Mouse (Mus musculus) left cerebral cortex, postnatal 4 days (tissue): ENCODE results near the gene Usp4. TPM values are rescaled to one million over a fixed set of nuclear protein-coding genes. Genes with fewer than 3 reads are reported as not detected.
"Not testable (repeated sequence)": the region's sequence is repeated elsewhere in the genome, so short reads cannot be mapped to it uniquely, and the experiment has no call there.

ENCODE experiments used
- DNase-seq: peaks from one replicate; pipeline ENCODE4 v3.0.0-alpha.2; 2022
- intact Hi-C: fragments of 180-260 bp; cut with DNase I; formaldehyde crosslinking; loops from one replicate; pipeline ENCODE4 v1.15.1; 2025
- total RNA-seq, 2 experiments: library from RNA; stranded (reverse); gene quantifications; 2 replicates each; pipeline ENCODE4 v1.2.3; 2021

Usp4 gene
- total RNA-seq = 100 to 1,000 TPM; 142 to 150 TPM

DNA sequence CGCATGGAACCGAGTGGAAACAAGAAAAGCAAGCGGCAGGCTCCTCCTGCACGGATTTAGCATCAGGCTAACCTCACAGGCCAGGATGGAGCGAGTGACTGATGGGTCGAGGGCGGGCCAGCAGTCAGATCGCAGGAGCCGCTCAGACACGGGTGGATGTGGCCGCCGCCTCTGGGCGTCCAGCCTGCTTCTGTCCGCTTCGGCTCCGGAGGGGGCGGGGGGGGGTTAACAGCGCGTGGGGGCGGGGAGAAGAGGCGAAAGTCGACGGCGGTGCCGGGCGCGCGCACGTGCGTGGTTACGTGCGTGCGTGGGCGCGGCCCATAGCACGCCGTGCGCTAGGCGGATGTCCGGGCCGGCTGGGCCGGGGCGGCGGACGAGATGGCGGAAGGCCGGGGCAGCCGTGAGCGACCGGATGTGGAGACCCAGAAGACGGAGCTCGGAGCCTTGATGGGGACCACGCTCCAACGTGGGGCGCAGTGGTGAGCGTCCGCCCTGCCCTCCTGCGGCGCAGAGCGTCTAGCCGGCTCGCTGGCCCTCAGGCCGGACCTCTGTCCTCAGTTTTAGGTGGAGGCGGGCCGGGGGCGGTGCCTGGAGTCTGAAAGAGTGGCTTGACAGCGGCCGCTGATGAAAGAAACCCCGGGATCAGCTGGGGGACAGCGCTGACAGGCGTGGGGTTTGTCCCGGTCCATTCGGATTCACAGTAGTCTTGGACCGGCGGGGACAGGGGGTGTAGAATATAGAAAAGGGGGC lies at the start of gene Usp4:
Gene Usp4 (plus strand): TSS at position 314 of the 750 bp plus-strand sequence.
- intact Hi-C loops = no loop called here
- peak; percentile 93 for DNase-seq

DNA sequence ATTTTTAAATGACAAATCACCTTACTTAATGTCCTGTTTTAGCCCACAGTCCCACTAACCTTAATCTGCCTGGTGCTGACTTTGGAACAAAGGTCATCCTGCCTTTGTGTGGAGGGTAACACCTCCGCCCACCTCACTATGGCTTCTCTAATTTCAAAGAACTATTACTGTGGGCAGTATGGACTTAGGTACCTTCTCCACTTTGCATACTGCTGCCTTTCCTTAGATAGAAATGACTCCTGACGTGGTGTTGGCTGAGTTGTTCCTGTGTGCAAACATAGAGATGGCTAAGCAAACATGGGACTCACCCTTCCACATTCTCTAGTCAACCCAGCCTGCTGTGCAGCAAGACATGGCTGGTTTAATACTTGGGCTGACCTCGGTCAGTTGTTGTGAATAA lies 45.8 kb upstream of the Usp4 start:
- intact Hi-C loops = no loop called here
- DNase-seq = no peak

DNA sequence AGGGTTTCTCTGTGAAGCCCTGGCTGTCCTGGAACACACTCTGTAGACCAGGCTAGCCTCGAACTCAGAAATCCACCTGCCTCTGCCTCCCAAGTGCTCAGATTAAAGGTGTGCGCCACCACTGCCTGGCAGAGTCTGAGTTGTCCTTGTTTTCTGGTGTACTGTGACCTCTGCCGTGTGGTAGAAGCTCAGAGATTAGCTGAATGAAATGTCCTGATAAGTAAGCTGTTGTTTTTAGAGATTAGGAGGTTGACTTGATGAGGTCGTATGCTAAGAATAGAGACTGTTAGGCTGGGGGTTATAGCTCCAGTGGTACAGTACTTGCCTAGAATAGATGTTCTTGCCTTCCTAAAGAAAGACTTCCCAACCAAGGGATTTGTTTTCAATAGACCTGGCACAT lies 42.9 kb upstream of the Usp4 start:
- intact Hi-C loops = no loop called here
- DNase-seq = no peak

DNA sequence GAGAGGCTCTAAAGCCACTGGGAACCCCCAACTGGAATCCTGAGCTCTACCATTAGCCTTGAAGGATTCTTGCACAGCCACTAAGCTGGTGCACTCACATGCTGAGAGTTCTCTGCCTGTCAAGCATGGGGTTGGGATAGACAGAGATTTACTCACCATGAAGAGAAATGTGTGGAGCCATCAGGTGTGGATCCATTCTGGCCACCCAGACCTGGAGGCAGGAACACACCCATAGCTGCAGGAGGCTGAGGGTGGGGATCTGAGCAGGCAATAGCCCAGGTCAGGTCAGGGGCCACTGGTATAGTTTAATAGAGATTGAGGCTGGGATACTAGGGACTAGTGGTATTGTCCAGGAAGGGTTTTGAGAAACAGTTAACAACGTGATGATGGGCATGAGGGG lies 42.5 kb upstream of the Usp4 start:
- intact Hi-C loops = no loop called here
- DNase-seq = no peak

DNA sequence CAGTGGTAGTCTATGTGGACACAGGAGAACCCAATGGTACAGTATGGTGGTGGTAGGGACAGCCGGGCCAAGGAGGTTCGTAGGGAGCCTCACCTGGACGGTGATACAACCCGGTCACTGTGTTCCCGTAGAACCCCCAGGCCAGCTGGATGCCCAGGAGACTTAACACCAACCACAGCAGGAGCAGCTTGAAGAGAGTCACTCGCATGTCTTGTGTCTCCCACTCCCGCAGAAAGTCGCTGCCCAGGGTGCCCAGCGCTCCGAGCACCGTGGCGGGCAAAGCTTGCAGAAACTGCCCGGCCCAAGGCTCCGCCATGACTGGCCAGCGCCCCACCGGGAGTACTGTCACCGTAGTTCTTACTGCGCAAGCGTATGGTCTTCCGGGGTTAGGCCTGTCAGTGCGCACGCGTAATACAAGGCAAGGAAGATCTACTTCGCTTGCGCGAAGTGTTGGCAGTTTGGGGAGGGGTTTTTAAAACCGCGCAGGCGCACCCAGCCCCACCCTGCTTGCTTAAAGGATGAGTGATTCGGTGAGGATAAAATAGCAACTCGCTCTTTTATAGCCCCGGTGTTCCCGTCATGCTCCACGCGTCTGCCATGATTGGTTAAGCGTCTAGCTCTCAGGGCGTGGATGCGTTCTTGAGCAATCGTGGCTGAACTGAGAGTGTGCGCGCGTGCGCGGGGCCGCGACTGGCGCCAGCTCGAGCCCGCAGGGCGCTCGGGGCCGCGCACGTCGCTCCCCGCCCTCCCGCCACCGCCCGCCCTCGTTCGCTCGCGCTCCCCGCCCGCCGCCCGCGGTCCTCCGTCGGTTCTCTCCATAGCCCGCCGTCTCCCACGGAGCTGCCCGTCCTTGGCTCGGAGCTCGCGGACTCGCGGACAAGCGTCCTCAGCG lies 41.8 kb upstream of the Usp4 start, which contains the start of the genes Rhoa and Tcta:
Gene Rhoa (plus strand): TSS at position 501 of the 892 bp plus-strand sequence.
Gene Tcta (minus strand): TSS at position 532 of the 892 bp plus-strand sequence.
- intact Hi-C loops = no loop called here
- DNase-seq = peak; percentile 98

DNA sequence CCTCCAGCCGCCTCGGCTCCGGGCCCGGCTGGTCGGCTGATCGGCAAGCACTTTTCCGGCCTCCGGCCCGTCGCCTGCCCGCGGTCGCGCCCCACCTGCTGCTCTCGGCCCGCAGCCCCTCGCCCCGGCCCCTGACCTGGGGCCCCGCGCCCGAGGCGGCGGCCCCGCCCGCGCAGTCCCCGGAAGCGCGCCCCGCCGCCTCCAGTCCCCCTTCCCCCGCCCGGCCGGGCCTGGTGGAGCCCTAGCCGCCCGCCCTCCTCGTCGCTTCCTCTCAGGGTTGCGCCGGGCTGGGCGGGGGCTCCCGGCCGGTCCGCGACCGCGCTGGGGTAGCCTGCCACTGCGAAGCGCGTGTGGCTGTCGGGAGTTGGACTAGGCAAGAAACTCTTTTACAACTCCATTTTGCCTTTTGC lies 41.1 kb upstream of the Usp4 start:
- peak; percentile 79 for DNase-seq
- intact Hi-C loops = no loop called here

DNA sequence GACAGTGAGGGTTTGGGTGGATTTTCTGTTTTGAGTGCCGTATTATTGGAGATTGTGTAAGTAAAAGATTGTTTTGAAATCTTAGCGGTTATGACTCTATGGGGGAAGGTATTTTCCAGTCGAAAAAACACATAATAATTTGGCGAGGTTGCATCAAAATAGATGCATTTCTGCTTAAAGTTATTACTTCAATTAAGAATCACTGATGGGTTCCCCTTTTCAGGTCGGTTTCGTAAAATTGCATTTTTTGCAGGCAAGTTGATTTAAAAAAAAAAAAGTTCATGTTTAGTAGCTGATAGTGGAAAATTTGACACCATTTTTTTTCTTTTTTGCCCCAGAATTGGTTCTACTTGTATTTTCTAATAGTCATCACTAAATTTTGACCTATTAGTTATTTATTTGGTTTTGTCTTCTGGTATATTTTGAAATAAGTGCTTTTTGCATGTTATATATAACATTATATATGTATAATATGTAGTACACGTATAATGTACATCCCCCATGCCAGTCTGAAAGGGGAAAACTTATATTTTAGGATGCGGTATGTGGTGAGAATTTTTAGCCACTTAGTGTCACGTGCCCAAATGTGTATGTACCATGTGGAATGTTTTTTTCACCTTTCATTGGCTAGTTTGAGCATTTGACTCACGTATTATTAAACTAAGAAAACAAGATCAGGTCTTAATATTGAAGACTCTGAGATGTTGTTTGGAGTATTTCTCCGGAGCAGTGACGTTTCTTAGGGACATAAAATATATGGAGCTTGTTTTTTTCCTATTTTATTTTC lies 40.4 kb upstream of the Usp4 start:
- no peak for DNase-seq
- intact Hi-C loops = no loop called here

DNA sequence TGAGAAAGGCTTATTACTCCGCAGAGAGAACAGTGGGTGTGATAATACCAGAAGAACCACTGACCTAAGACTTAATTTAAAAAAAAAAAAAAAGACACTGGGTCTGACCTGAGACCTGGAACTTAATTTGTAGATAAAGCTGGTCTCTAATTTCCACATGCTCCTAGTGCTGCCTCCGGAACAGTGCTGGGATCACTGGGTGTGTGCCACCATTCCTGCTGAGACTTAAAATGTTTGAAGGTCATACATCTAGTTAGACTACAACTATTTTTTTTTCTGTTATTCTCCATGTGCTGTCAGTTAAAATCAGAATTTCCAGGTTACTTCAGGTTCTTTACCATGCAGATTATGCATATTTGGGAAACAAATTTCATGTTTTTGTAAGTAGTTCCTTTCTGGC lies 39.5 kb upstream of the Usp4 start:
- intact Hi-C loops = no loop called here
- no peak for DNase-seq

DNA sequence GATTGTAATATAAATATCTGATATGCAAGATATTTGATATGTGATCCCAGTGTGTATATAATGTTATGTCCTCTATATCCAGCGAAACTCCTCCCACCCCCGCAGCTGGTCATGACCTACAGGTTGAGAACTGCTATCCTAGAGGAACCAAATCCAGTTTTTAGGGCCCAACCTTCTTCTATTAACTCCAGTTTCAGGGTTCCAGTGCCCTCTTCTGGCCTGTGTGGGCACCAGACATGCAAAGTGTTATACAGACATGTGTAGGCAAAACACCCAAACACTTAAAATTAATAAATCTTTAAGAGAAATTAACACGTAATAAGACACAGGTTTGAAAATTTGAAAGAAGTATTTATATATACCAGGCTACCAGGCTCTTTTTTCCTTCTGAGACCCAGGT lies 30.1 kb upstream of the Usp4 start:
- DNase-seq = no peak
- intact Hi-C loops = no loop called here

DNA sequence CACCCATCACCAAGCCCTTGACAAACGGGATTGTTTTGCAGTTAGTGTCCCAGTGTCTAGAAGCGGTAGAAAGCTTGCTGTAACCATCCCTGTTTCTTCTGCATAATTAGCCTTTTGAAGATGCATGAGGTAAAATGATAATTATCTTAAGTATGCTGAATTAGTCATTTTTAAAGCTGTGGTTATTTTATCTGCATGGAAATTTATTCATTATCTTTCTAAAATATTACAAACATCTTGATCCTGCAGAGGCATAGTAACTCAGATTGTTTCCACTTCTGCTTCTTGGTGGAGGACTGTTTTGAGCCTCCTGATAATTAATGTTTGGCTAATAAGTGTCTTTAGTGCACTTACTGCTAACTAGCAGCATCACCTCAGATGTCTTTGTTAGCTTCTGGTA lies 29.2 kb upstream of the Usp4 start:
- DNase-seq = no peak
- intact Hi-C loops = no loop called here

DNA sequence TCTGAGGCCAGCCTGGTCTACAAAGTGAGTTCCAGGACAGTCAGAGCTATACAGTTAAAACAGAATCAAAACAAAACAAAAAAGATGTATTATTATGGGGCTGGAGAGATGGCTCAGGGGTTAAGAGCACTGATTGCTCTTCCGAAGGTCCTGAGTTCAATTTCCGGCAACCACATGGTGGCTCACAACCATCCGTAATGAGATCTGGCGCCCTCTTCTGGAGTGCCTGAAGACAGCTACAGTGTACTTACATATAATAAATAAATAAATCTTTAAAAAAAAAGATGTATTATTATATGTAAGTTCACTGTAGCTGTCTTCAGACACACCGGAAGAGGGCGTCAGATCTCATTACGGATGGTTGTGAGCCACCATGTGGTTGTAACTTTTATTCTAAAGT lies 25.6 kb upstream of the Usp4 start:
- intact Hi-C loops, DNase-seq: not testable (repeated sequence)

DNA sequence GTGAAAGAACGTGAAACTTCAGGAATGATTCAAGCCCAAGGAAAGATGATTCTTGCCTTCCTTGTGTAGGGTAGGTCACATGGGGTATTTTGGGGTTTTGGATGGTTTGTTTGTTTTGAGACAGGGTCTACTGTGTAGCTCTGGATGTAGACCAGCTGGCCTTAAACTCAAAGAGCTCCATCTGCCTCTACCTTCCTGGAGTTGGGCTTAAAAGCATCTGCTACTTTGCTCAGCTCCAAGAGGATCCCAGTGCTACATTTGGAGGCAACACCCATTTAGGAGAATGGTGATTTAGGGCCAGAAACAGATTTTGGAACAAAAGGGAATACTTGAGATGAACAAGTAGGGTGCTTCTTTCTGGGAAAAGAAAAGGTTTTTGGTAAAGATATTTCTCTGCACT lies 22.9 kb upstream of the Usp4 start:
- DNase-seq = no peak
- intact Hi-C loops = no loop called here

DNA sequence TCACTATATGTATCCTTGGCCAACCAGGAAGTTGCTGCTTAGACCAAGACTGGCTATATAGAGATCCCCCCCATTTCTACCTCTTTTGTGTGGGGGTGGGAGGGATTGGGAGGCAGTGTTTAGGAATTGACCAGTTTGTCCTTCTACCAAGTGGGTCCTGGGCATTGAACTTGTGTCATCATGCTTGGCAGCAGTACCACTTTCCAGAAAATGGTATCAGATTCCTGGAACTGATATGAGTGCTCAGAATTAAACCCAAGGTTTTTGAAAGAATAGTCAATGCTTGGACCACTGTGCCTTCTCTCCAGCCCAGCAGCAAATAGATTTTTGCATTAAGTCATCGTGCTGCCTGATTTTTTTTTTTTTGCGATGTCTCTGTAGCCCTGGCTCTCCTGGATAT lies 21.8 kb upstream of the Usp4 start:
- intact Hi-C loops = no loop called here
- DNase-seq = no peak

DNA sequence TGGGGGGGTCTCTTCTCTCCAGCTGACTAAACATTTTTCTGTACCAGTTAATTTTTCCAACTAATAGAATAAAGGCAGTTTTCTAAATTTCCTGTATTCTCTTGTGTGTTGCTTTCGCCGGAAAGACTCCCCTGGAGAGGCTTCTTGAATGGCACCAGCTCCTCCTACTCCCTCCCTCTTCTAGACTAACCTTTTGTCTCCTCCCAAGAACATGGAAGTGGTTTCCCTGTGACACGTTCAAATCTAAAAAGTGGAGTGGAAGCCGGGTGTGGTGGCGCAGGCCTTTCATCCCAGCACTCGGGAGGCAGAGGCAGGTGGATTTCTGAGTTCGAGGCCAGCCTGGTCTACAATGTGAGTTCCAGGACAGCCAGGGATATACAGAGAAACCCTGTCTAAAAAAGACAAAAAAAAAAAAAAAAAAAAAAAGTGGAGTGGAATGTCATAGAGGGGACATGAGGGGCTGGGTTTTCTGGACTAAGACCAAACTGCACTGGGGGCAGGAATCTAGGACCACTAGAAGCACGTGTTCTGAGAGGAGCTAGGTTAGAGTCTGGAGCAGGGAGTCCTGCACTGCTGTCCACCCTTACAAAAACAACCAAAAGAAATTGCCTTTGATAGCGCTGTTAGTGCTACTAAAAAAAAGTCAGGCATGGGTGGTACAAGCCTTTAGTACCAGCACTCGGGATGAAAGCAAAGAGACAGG lies 9.7 kb upstream of the Usp4 start:
- no peak for DNase-seq
- intact Hi-C loops = no loop called here

DNA sequence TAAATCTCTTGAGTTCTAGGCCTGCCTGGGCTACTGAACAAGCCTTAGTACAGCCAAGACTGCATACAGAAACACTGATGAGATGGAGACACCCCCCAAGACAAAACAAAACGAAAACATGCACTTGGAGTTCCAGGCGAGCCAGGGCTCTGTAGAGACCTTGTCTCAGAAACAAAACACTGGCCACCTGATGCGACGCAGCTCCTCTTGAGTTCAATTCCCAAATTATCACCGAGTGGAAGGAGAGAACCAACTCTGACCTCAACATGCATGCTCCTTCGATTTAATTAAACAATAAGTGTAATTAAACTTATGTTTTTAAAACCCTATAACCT lies 9.1 kb upstream of the Usp4 start:
- no peak for DNase-seq
- intact Hi-C loops = no loop called here

DNA sequence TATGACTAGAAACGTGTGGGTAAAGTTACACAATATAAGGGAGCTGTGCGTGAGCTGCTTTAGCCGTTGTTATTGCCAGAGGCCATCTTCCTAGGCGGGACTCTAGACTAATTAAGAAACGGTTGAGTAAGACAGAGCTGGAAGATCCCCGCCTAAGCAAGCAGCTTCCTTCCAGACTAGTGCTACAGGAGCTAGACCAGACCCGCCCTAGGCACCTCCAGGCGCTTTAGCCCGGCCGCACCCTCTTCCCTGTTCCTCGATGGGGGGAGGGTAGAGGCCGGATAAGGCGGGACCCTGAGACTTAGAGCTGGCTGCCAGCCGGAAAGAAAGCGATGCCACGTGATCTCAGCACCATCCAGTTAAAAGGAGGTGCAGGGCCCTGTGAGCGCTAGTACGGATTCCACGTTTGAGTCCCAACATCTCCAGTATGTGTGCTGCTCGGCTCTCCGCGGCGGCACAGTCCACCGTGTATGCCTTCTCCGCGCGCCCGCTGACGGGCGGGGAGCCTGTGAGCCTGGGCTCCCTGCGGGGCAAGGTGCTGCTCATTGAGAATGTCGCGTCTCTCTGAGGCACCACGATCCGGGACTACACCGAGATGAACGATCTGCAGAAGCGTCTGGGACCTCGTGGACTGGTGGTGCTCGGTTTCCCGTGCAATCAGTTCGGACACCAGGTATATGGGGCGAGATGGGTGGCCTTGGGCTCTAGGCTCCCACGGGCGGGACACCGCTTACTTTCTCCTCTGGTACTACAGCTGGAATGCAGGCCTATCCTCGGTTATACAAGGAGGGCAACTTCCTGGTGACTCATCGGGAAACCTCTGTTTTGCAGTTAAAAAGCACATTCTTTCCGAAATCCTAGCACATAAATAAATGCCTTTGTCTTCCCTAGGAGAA lies 8.5 kb upstream of the Usp4 start, which contains the start of gene Gpx1:
Gene Gpx1 (plus strand): TSS at position 18 of the 896 bp plus-strand sequence.
- DNase-seq = peak; percentile 93
- intact Hi-C loops = no loop called here

DNA sequence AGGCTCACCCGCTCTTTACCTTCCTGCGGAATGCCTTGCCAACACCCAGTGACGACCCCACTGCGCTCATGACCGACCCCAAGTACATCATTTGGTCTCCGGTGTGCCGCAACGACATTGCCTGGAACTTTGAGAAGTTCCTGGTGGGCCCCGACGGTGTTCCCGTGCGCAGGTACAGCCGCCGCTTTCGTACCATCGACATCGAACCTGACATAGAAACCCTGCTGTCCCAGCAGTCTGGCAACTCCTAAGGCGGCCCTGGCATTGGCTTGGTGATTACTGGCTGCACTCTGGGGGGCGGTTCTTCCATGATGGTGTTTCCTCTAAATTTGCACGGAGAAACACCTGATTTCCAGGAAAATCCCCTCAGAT lies 7.8 kb upstream of the Usp4 start:
- intact Hi-C loops = no loop called here
- peak; percentile 12 for DNase-seq

DNA sequence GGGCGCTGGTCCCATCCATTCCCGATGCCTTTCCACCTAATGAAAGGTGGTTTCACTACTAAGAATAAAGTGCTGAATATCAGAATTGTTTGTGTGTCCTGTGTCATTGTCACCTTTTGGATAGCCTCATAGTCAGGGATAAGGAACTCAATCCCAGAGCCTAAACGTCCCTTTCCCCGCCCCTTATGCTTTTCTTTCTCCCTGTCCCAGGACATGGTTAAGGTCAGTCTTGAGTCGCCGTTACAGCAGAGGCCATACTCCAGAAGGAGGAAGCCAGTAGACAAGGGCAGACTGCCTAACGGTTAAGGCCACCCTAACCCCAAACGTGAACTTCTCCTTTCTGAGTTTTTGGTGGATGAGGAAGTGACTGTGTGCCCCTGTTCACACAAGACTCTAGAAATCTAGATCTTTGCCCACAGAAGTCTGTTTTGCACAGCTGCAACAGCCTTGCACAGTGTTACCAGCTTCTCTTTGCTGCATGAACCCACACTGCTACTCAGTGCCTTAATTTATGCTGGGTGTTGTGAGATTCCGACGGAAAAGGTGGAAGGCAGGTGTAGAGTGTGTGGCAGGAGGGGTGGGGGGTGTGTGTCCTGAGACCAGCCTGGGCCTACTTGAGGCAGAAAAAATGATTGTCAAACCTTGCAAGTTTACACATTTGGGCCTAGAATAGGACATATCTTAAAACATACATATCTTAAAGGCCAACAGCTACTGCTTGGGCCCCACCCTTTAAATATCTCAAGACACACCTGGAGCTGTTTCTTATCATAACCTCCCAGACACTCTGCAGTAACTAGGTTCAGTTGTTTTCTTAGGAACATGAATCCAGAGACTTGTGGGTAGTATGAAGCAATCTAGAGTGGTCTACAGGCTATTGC lies 7.2 kb upstream of the Usp4 start:
- no peak for DNase-seq
- intact Hi-C loops = no loop called here

DNA sequence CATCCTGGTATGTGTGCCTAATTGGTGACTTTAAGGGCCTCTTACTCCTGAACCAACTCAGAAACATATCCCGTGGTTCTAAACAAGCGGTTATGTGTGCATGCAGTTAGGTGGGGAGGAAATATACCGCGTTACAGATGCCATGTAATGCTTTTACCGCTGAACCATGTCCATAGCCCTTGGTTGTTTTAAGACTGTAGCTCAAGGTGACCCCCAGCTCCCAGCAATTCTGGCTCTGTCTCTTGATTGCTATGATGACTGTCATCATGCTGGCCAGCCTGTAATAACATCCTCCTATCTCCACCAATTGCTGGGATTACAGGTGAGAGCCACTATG lies 6.5 kb upstream of the Usp4 start:
- no peak for DNase-seq
- intact Hi-C loops = no loop called here
